Mouse (Mus musculus) embryo, embryonic 9.5 days (tissue): ENCODE measurements at regions not wholly inside any gene's neighbourhood (a gene's known extent, or its start where the extent isn't known, plus 50 kb on each side); places are given as distances from the start of the nearest gene placed in this dataset.

ENCODE experiments used
- DNase-seq: peaks from one replicate; pipeline ENCODE4 v3.0.0-alpha.2; 2017; ENCODE audit errors: extremely low spot score

- no peak for DNase-seq
Observed at GRCm38 (mm10) chrX:12366801-12367200, 206.6 kb upstream of the Bcor start.

- DNase-seq, result no peak
Observed at GRCm38 (mm10) chrX:12373670-12374069, 213.5 kb upstream of the Bcor start.

- DNase-seq, result no peak
Observed at GRCm38 (mm10) chrX:12375796-12376195, 211.8 kb upstream of the Atp6ap2 start.

GRCm38 (mm10) chrX:12376238-12376980, 211.2 kb upstream of the Atp6ap2 start:
- DNase-seq, result no peak

- DNase-seq, result no peak
Observed at GRCm38 (mm10) chrX:12377441-12377840, 210.2 kb upstream of the Atp6ap2 start.

GRCm38 (mm10) chrX:12392145-12392825, 195.3 kb upstream of the Atp6ap2 start:
- DNase-seq, result no peak

GRCm38 (mm10) chrX:12409319-12409718, 178.3 kb upstream of the Atp6ap2 start:
- no peak for DNase-seq

- no peak for DNase-seq
Observed at GRCm38 (mm10) chrX:12425566-12425965, 162.0 kb upstream of the Atp6ap2 start.

GRCm38 (mm10) chrX:12426664-12427063, 160.9 kb upstream of the Atp6ap2 start:
- peak; percentile 17 for DNase-seq

GRCm38 (mm10) chrX:12432289-12432688, 155.3 kb upstream of the Atp6ap2 start:
- DNase-seq, result no peak

- no peak for DNase-seq
Observed at GRCm38 (mm10) chrX:12435656-12436055, 151.9 kb upstream of the Atp6ap2 start.

GRCm38 (mm10) chrX:12436106-12436505, 151.5 kb upstream of the Atp6ap2 start:
- peak; percentile 2 for DNase-seq

- no peak for DNase-seq
Observed at GRCm38 (mm10) chrX:12439447-12439846, 148.2 kb upstream of the Atp6ap2 start.

GRCm38 (mm10) chrX:12443794-12444193, 143.8 kb upstream of the Atp6ap2 start:
- DNase-seq, result no peak

GRCm38 (mm10) chrX:12445093-12445492, 142.5 kb upstream of the Atp6ap2 start:
- DNase-seq, result no peak

GRCm38 (mm10) chrX:12447962-12448361, 139.6 kb upstream of the Atp6ap2 start:
- no peak for DNase-seq

- DNase-seq, result no peak
Observed at GRCm38 (mm10) chrX:12449688-12450087, 137.9 kb upstream of the Atp6ap2 start.

- DNase-seq, result no peak
Observed at GRCm38 (mm10) chrX:12452979-12453769, 134.4 kb upstream of the Atp6ap2 start.

- DNase-seq, result no peak
Observed at GRCm38 (mm10) chrX:12461657-12462056, 125.9 kb upstream of the Atp6ap2 start.

GRCm38 (mm10) chrX:12462936-12463647, 124.5 kb upstream of the Atp6ap2 start:
- DNase-seq, result no peak

- DNase-seq, result peak; percentile 12
Observed at GRCm38 (mm10) chrX:12466312-12466711, 121.3 kb upstream of the Atp6ap2 start.

- DNase-seq, result peak; percentile 14
Observed at GRCm38 (mm10) chrX:12466897-12467296, 120.7 kb upstream of the Atp6ap2 start.
